8 mouse cellular contexts compared by ENCODE assay signal in genomic region chr15:83463369-83464082, GRCm38 (mm10). TPM values are rescaled to one million over a fixed set of nuclear protein-coding genes. Genes with fewer than 3 reads are reported as not detected.
DNase-seq lines count a peak whose midpoint lies in the region; ATAC-seq and TF ChIP-seq lines count a peak whose summit lies in the region.

No protein-coding gene starts in this region.

- peak overlapping the region; percentile 97 for H3K4me2 ChIP-seq in heart, embryonic 11.5 days
- peak overlapping the region; percentile 89 for H3K4me2 ChIP-seq in kidney, postnatal 0 days (ENCODE audit: low read length)
- peak overlapping the region; percentile 86 for H3K4me2 ChIP-seq in neural tube, embryonic 13.5 days

- H3K27ac ChIP-seq in heart, embryonic 11.5 days (ENCODE audit: low read depth, low read length), result peak overlapping the region; percentile 75
- peak overlapping the region; percentile 85 for H3K27ac ChIP-seq in kidney, postnatal 0 days
- H3K27ac ChIP-seq in neural tube, embryonic 13.5 days (replicated peaks), result no peak overlapping the region

- no peaks in the 10 kb centered on the region for H3K9me3 ChIP-seq in heart, embryonic 11.5 days (replicated peaks; ENCODE audit: control insufficient read depth, low read length)
- H3K9me3 ChIP-seq in G1E (replicated peaks), result no peaks in the 10 kb centered on the region
- H3K9me3 ChIP-seq in erythroblast, embryonic 14.5 days (ENCODE audit: control insufficient read depth, low read length), result peaks cover 2% of the 10 kb centered on the region; the same call in 1 of the 2 replicates
- no peaks in the 10 kb centered on the region for H3K9me3 ChIP-seq in kidney, postnatal 0 days (replicated peaks; ENCODE audit: low read length)
- H3K9me3 ChIP-seq in neural tube, embryonic 13.5 days, result no peaks in the 10 kb centered on the region

- no peaks in the 10 kb centered on the region for H3K36me3 ChIP-seq in heart, embryonic 11.5 days (ENCODE audit: control insufficient read depth, insufficient read depth, low read length)
- peaks cover 30% of the 10 kb centered on the region for H3K36me3 ChIP-seq in G1E (replicated peaks)
- peaks cover 20% of the 10 kb centered on the region for H3K36me3 ChIP-seq in erythroblast, embryonic 14.5 days (ENCODE audit: control insufficient read depth)
- H3K36me3 ChIP-seq in kidney, postnatal 0 days (ENCODE audit: insufficient read depth, low read length), result no peaks in the 10 kb centered on the region
- H3K36me3 ChIP-seq in neural tube, embryonic 13.5 days, result no peaks in the 10 kb centered on the region

- no peaks in the 10 kb centered on the region for H3K27me3 ChIP-seq in heart, embryonic 11.5 days (ENCODE audit: control insufficient read depth, insufficient read depth, low read length)
- H3K27me3 ChIP-seq in G1E (ENCODE audit: insufficient read depth, low read length), result no peaks in the 10 kb centered on the region
- no peaks in the 10 kb centered on the region for H3K27me3 ChIP-seq in erythroblast, embryonic 14.5 days (ENCODE audit: control insufficient read depth)
- no peaks in the 10 kb centered on the region for H3K27me3 ChIP-seq in kidney, postnatal 0 days (ENCODE audit: insufficient read depth, low read length)
- H3K27me3 ChIP-seq in neural tube, embryonic 13.5 days, result no peaks in the 10 kb centered on the region

- H3K9ac ChIP-seq in heart, embryonic 11.5 days (ENCODE audit: low read depth, low read length), result peak overlapping the region; percentile 93
- H3K9ac ChIP-seq in kidney, postnatal 0 days (ENCODE audit: low read depth, low read length), result peak overlapping the region; percentile 80
- H3K9ac ChIP-seq in neural tube, embryonic 13.5 days, result peak overlapping the region; percentile 80

- intact Hi-C loops in heart, postnatal 25 days (cut with DNase I), result loop anchor here (2.0 kb wide), 1 partner anchor 31 kb away; no protein-coding TSS in a partner anchor

- ATAC-seq in heart, embryonic 11.5 days (replicated peaks; ENCODE audit: insufficient number of reproducible peaks, low FRiP score, low TSS enrichment), result no peak
- ATAC-seq in G1E (ENCODE audit: extremely low read depth, insufficient number of reproducible peaks, low FRiP score, poor library complexity, severe bottlenecking), result no peak
- ATAC-seq in kidney, postnatal 0 days (replicated peaks; ENCODE audit: low FRiP score, low read depth), result no peak
- no peak; the same call in 1 of the 2 replicates for ATAC-seq in neural tube, embryonic 13.5 days (ENCODE audit: low read depth)

- DNase-seq in heart, postnatal 25 days (ENCODE audit: low spot score), result no peak
- DNase-seq in G1E (ENCODE audit: low spot score), result peak; percentile 51
- DNase-seq in kidney, postnatal 0 days (ENCODE audit: low spot score), result peak; percentile 43
- DNase-seq in ovary, postnatal 36 days (ENCODE audit: low spot score), result no peak
- no peak for DNase-seq in gastrocnemius, adult 18-20 months (ENCODE audit: low spot score)

- H3K4me1 ChIP-seq in heart, embryonic 11.5 days (ENCODE audit: control insufficient read depth, insufficient read depth, low read length), result peaks cover 8% of the 10 kb centered on the region; the same call in 1 of the 2 replicates
- H3K4me1 ChIP-seq in G1E (ENCODE audit: insufficient read depth, low read depth, low read length), result peaks cover 42% of the 10 kb centered on the region
- peaks cover 46% of the 10 kb centered on the region for H3K4me1 ChIP-seq in erythroblast, embryonic 14.5 days (ENCODE audit: control insufficient read depth)
- H3K4me1 ChIP-seq in kidney, postnatal 0 days (replicated peaks; ENCODE audit: insufficient read depth, low read length), result 0 out of 2 replicates have a peak, but pooled peaks cover 3% of the 10 kb centered on the region
- peaks cover 17% of the 10 kb centered on the region for H3K4me1 ChIP-seq in neural tube, embryonic 13.5 days (replicated peaks)

- no peak for TF ChIP-seq CTCF in G1E (IDR thresholded peaks at IDR 0.05; ENCODE audit: low read depth, low read length)
- no peak for TF ChIP-seq CTCF in kidney, postnatal 0 days (IDR thresholded peaks at IDR 0.05; ENCODE audit: low read depth)

- peak overlapping the region; percentile 85 for H3K4me3 ChIP-seq in heart, embryonic 11.5 days (ENCODE audit: low read depth, low read length)
- peak overlapping the region; percentile 83 for H3K4me3 ChIP-seq in G1E (ENCODE audit: low read depth, low read length)
- H3K4me3 ChIP-seq in erythroblast, embryonic 14.5 days (replicated peaks), result peak overlapping the region; percentile 93
- H3K4me3 ChIP-seq in kidney, postnatal 0 days (replicated peaks; ENCODE audit: low read depth, low read length), result peak overlapping the region; percentile 67
- H3K4me3 ChIP-seq in neural tube, embryonic 13.5 days, result peak overlapping the region; percentile 73

- 6% methylated on average over 17 of the region's 17 CpGs for WGBS in heart, embryonic 11.5 days (ENCODE audit: insufficient replicate concordance)
- 4% methylated on average over 17 of the region's 17 CpGs for whole genome bisulfite sequencing in kidney, postnatal 0 days
- 11% methylated on average over 17 of the region's 17 CpGs for WGBS in neural tube, embryonic 13.5 days

RNA-seq across cellular contexts. Expression of gene Pacsin2, which starts 0.9 kb away (rescaled TPM):
- 55.0 and 60.0 TPM in 2 replicates for polyA plus RNA-seq in heart, embryonic 11.5 days (2014; fragmentation: Nextera tagmentation; extraction: Ambion mirVana)
- total RNA-seq in heart, postnatal 25 days (2021), result 100 to 1,000 TPM; 179 to 215 TPM
- total RNA-seq in G1E (2014; fragmentation: Nextera tagmentation) (34.5 and 36.0 TPM in 2 replicates), G1E (2017) (41.6 and 45.2 TPM in 2 replicates)
- polyA plus RNA-seq in G1E (2012), result 60.5 and 61.0 TPM in 2 replicates
- 8.8 and 13.2 TPM in 2 replicates for polyA plus RNA-seq in erythroblast, embryonic 14.5 days (2012)
- polyA plus RNA-seq in kidney, postnatal 0 days (2015; fragmentation: Nextera tagmentation; extraction: Ambion mirVana), result 61.3 and 68.5 TPM in 2 replicates
- polyA plus RNA-seq in neural tube, embryonic 13.5 days (2015; fragmentation: Nextera tagmentation; extraction: Ambion mirVana), result 29.6 and 32.2 TPM in 2 replicates
- 10 to 100 TPM; 49.4 to 75.6 TPM for total RNA-seq in gastrocnemius, adult 18-20 months (2021)

RNA-seq across cellular contexts. Expression of gene Ttll1, which starts 47.2 kb away (rescaled TPM):
- polyA plus RNA-seq in heart, embryonic 11.5 days (2014; fragmentation: Nextera tagmentation; extraction: Ambion mirVana), result 18.7 and 20.4 TPM in 2 replicates
- 10 to 100 TPM; 49.0 to 53.0 TPM for total RNA-seq in heart, postnatal 25 days (2021)
- total RNA-seq in G1E (2014; fragmentation: Nextera tagmentation) (12.3 and 15.7 TPM in 2 replicates), G1E (2017) (5.6 and 6.5 TPM in 2 replicates)
- 2.0 and 2.3 TPM in 2 replicates for polyA plus RNA-seq in G1E (2012)
- 0.13 TPM in 2 replicates for polyA plus RNA-seq in erythroblast, embryonic 14.5 days (2012)
- polyA plus RNA-seq in kidney, postnatal 0 days (2015; fragmentation: Nextera tagmentation; extraction: Ambion mirVana), result 16.6 and 19.0 TPM in 2 replicates
- polyA plus RNA-seq in neural tube, embryonic 13.5 days (2015; fragmentation: Nextera tagmentation; extraction: Ambion mirVana), result 107 and 108 TPM in 2 replicates
- total RNA-seq in gastrocnemius, adult 18-20 months (2021), result 1 to 10 TPM; 3.5 to 4.3 TPM

Comparison
In these comparisons a context has a peak if more than half of its experiments do, and no peak if none do; other contexts are left out.
1. DNase-seq: peak in G1E (single experiment) and kidney, postnatal 0 days (single experiment); none in heart, postnatal 25 days (single experiment), ovary, postnatal 36 days (single experiment) and gastrocnemius, adult 18-20 months (single experiment).
2. Peak in every context shown above with its lines, with median percentiles within 50 percentile points of each other: H3K4me2 ChIP-seq, H3K4me3 ChIP-seq and H3K9ac ChIP-seq.